Mouse (Mus musculus) liver, embryonic 12.5 days (tissue): ENCODE results near the gene Letm1. TPM values are rescaled to one million over a fixed set of nuclear protein-coding genes. Genes with fewer than 3 reads are reported as not detected.

Experiments used
- polyA plus RNA-seq: library from polyadenylated mRNA; unstranded; fragments of >200 nt; fragmentation: Nextera tagmentation; extraction: Ambion mirVana; gene quantifications from 2 replicates; pipeline ENCODE4 v1.2.1, GENCODE M21; 2016

The Letm1 gene
- polyA plus RNA-seq, 1 experiment from 2014 or later: 41.7 TPM

Other genes with a start within 250 kb of the Letm1 start
- gene Fam53a, start 153.2 kb downstream of the Letm1 start, polyA plus RNA-seq: 32.4 and 40.7 TPM in 2 replicates
- 0.11 and 0.19 TPM in 2 replicates for gene Gm9903, start 152.9 kb downstream of the Letm1 start, polyA plus RNA-seq
- gene Slbp, start 130.2 kb downstream of the Letm1 start, polyA plus RNA-seq: 326 and 340 TPM in 2 replicates
- gene Tacc3, start 124.7 kb downstream of the Letm1 start, polyA plus RNA-seq: 199 and 203 TPM in 2 replicates
- gene Tmem129, start 124.4 kb downstream of the Letm1 start, polyA plus RNA-seq: 26.4 and 27.3 TPM in 2 replicates
- 4.5 and 4.8 TPM in 2 replicates for gene Fgfr3, start 61.1 kb downstream of the Letm1 start, polyA plus RNA-seq
- 38.1 and 40.0 TPM in 2 replicates for gene Nsd2, start 37.9 kb upstream of the Letm1 start, polyA plus RNA-seq
- 42.7 and 42.9 TPM in 2 replicates for gene Nelfa, start 153.6 kb upstream of the Letm1 start, polyA plus RNA-seq
- 11.6 and 13.0 TPM in 2 replicates for gene Gm1673, start 200.6 kb upstream of the Letm1 start, polyA plus RNA-seq
- 0.04 and 0.08 TPM in 2 replicates for gene Nat8l, start 213.2 kb upstream of the Letm1 start, polyA plus RNA-seq